Comparison of ENCODE assay signal across 9 mouse cellular contexts in the genomic region with DNA sequence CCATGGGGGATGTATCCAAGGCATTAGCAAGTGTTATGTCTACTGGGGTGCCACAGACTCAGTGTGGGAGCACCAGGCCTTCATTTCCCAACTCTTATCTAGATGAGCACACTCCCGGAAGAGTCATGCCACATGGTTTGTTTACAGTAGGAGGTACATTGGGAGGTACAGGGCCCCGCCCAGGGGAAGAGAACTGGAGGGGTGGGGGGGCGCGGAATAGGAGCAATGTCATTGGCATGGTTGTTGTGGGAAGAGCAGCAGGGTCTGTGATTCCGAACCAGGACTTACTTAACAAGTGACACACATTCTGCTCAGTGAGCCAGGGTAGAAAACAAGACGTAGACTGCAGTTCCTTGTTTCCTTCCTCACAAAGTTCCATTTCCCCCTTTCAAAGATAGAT.
DNase-seq lines count a peak whose midpoint lies in the region; ATAC-seq and TF ChIP-seq lines count a peak whose summit lies in the region.
"Had no signal": no experiment of that assay in that cellular context is flagged by ENCODE, and none has a peak within 500 bp of the region (broad histone marks: within the 10 kb centered on the region; RNA-seq: fewer than 3 reads in every experiment).

No protein-coding gene starts in this region.

- no peak overlapping the region for H3K4me3 ChIP-seq in intestine, embryonic 16.5 days (ENCODE audit: low read length)
- no peak overlapping the region for H3K4me3 ChIP-seq in midbrain, embryonic 10.5 days
- no peak overlapping the region for H3K4me3 ChIP-seq in hindbrain, postnatal 0 days (ENCODE audit: low read length)
- no peak overlapping the region for H3K4me3 ChIP-seq in hindbrain, embryonic 12.5 days
- H3K4me3 ChIP-seq: neural tube, embryonic 12.5 days had no signal

- no peak overlapping the region for H3K4me2 ChIP-seq in intestine, embryonic 16.5 days (ENCODE audit: low read depth, low read length)
- no peak overlapping the region for H3K4me2 ChIP-seq in hindbrain, postnatal 0 days (ENCODE audit: low read depth, low read length)
- H3K4me2 ChIP-seq in hindbrain, embryonic 12.5 days (replicated peaks), result no peak overlapping the region
- H3K4me2 ChIP-seq: neural tube, embryonic 12.5 days had no signal

- no peaks in the 10 kb centered on the region for H3K9me3 ChIP-seq in intestine, embryonic 16.5 days (ENCODE audit: control insufficient read depth, low read length)
- H3K9me3 ChIP-seq in midbrain, embryonic 10.5 days (replicated peaks), result no peaks in the 10 kb centered on the region
- no peaks in the 10 kb centered on the region for H3K9me3 ChIP-seq in hindbrain, postnatal 0 days (ENCODE audit: low read length)
- no peaks in the 10 kb centered on the region for H3K9me3 ChIP-seq in hindbrain, embryonic 12.5 days (replicated peaks)
- H3K9me3 ChIP-seq: neural tube, embryonic 12.5 days had no signal

- no peak overlapping the region for H3K9ac ChIP-seq in intestine, embryonic 16.5 days (ENCODE audit: low read depth, low read length)
- no peak overlapping the region for H3K9ac ChIP-seq in hindbrain, postnatal 0 days (replicated peaks; ENCODE audit: low read length)
- H3K9ac ChIP-seq in hindbrain, embryonic 12.5 days, result no peak overlapping the region
- H3K9ac ChIP-seq: neural tube, embryonic 12.5 days had no signal

- WGBS in intestine, embryonic 16.5 days, result 77% methylated on average over 6 of the region's 6 CpGs
- WGBS in midbrain, embryonic 10.5 days, result 92% methylated on average over 6 of the region's 6 CpGs
- WGBS in hindbrain, postnatal 0 days, result 93% methylated on average over 6 of the region's 6 CpGs
- WGBS in hindbrain, embryonic 12.5 days, result 79% methylated on average over 6 of the region's 6 CpGs

- no peaks in the 10 kb centered on the region for H3K36me3 ChIP-seq in intestine, embryonic 16.5 days (ENCODE audit: control insufficient read depth, insufficient read depth, low read length)
- H3K36me3 ChIP-seq in midbrain, embryonic 10.5 days, result no peaks in the 10 kb centered on the region
- H3K36me3 ChIP-seq in hindbrain, postnatal 0 days (ENCODE audit: insufficient read depth, low read length), result no peaks in the 10 kb centered on the region
- H3K36me3 ChIP-seq in hindbrain, embryonic 12.5 days, result no peaks in the 10 kb centered on the region
- H3K36me3 ChIP-seq: neural tube, embryonic 12.5 days had no signal

- H3K4me1 ChIP-seq in intestine, embryonic 16.5 days (ENCODE audit: control insufficient read depth, insufficient read depth, low read length), result peaks cover 6% of the 10 kb centered on the region; the same call in 1 of the 2 replicates
- no peaks in the 10 kb centered on the region for H3K4me1 ChIP-seq in midbrain, embryonic 10.5 days
- H3K4me1 ChIP-seq in hindbrain, postnatal 0 days (ENCODE audit: insufficient read depth, low read length), result no peaks in the 10 kb centered on the region
- H3K4me1 ChIP-seq in hindbrain, embryonic 12.5 days, result no peaks in the 10 kb centered on the region
- H3K4me1 ChIP-seq: neural tube, embryonic 12.5 days had no signal

- peak; percentile 79 for DNase-seq in CD4-positive helper T cell, adult 2 months (ENCODE audit: low read depth, low spot score)
- peak; percentile 30 for DNase-seq in R1 (ENCODE audit: low read depth, low spot score)
- peak; percentile 76 for DNase-seq in naive thymus-derived CD4-positive, alpha-beta T cell, adult 2 months (ENCODE audit: low read depth)
- DNase-seq in midbrain, embryonic 10.5 days (ENCODE audit: low spot score), result no peak
- no peak for DNase-seq in hindbrain, postnatal 0 days (ENCODE audit: low spot score)
- no peak for DNase-seq in right cerebral cortex, postnatal 10 days (ENCODE audit: low spot score in 2 of 2)

- no peak for TF ChIP-seq CTCF in hindbrain, postnatal 0 days (IDR thresholded peaks at IDR 0.05; ENCODE audit: low read depth)

- H3K27ac ChIP-seq in intestine, embryonic 16.5 days (ENCODE audit: low read length), result peak overlapping the region; percentile 2; the same call in 1 of the 2 replicates
- no peak overlapping the region for H3K27ac ChIP-seq in midbrain, embryonic 10.5 days (replicated peaks)
- H3K27ac ChIP-seq in hindbrain, postnatal 0 days, result no peak overlapping the region
- H3K27ac ChIP-seq in hindbrain, embryonic 12.5 days, result no peak overlapping the region
- H3K27ac ChIP-seq: neural tube, embryonic 12.5 days had no signal

- no peaks in the 10 kb centered on the region for H3K27me3 ChIP-seq in intestine, embryonic 16.5 days (replicated peaks; ENCODE audit: control insufficient read depth, insufficient read depth, low read length)
- H3K27me3 ChIP-seq in midbrain, embryonic 10.5 days (ENCODE audit: low read depth, poor library complexity, severe bottlenecking), result no peaks in the 10 kb centered on the region
- no peaks in the 10 kb centered on the region for H3K27me3 ChIP-seq in hindbrain, postnatal 0 days (ENCODE audit: insufficient read depth, low read length)
- no peaks in the 10 kb centered on the region for H3K27me3 ChIP-seq in hindbrain, embryonic 12.5 days
- H3K27me3 ChIP-seq: neural tube, embryonic 12.5 days had no signal

- ATAC-seq in intestine, embryonic 16.5 days, result peak; percentile 32; the same call in 1 of the 2 replicates
- no peak for ATAC-seq in hindbrain, postnatal 0 days
- no peak for ATAC-seq in hindbrain, embryonic 12.5 days (ENCODE audit: low FRiP score)

Comparison
In these comparisons a context has a peak if more than half of its experiments do, and no peak if none do; other contexts are left out.
1. DNase-seq: peak in CD4-positive helper T cell, adult 2 months (single experiment), R1 (single experiment) and naive thymus-derived CD4-positive, alpha-beta T cell, adult 2 months (single experiment); none in midbrain, embryonic 10.5 days (single experiment), hindbrain, postnatal 0 days (single experiment) and right cerebral cortex, postnatal 10 days (0 of 2).